Mouse (Mus musculus) testis, adult 2 months (tissue): ENCODE results near the gene Kctd21. TPM values are rescaled to one million over a fixed set of nuclear protein-coding genes. Genes with fewer than 3 reads are reported as not detected.

Source experiments
- H3K27ac ChIP-seq: fragments of 200-500 bp; 2 replicates; pipeline ENCODE4 v1.5.1; 2012; ENCODE audit warnings: low read depth, low read length; ENCODE audit not compliant: control insufficient read depth, insufficient read depth
- H3K27me3 ChIP-seq: fragments of 200-500 bp; 2 replicates; pipeline ENCODE4 v1.6.1; 2012; ENCODE audit warnings: mild to moderate bottlenecking, low read length, moderate library complexity; ENCODE audit not compliant: control insufficient read depth, insufficient read depth
- H3K36me3 ChIP-seq: fragments of 200-500 bp; 2 replicates; pipeline ENCODE4 v1.6.1; 2012; ENCODE audit warnings: mild to moderate bottlenecking, low read length; ENCODE audit not compliant: control insufficient read depth, insufficient read depth
- H3K4me1 ChIP-seq: fragments of 200-500 bp; 2 replicates; pipeline ENCODE4 v1.6.1; 2012; ENCODE audit warnings: low read length; ENCODE audit not compliant: control insufficient read depth, insufficient read depth
- H3K4me3 ChIP-seq: fragments of 200-500 bp; 2 replicates; pipeline ENCODE4 v1.5.1; 2012; ENCODE audit warnings: low read depth, mild to moderate bottlenecking, low read length, moderate library complexity, mixed read lengths; ENCODE audit not compliant: control insufficient read depth
- CTCF ChIP-seq: fragments of 200-500 bp; IDR thresholded peaks from 2 replicates; pipeline ENCODE4 v1.5.1; 2012; ENCODE audit warnings: low read depth, mild to moderate bottlenecking, inconsistent platforms, low read length, moderate library complexity; ENCODE audit not compliant: control insufficient read depth, insufficient read depth, insufficient replicate concordance
- POLR2A ChIP-seq: fragments of 200-500 bp; IDR thresholded peaks from 2 replicates; pipeline ENCODE4 v1.6.1; 2012; ENCODE audit warnings: low read depth, mild to moderate bottlenecking, inconsistent platforms, low read length, moderate library complexity; ENCODE audit not compliant: control insufficient read depth
- polyA plus RNA-seq: library from polyadenylated mRNA; depleted of rRNA; stranded (reverse); fragments of >200 nt; gene quantifications from 2 replicates; pipeline ENCODE4 v1.2.3, GENCODE M21; 2012

Gene Kctd21
- polyA plus RNA-seq, 1 experiment, result 1.2 TPM

GRCm38 (mm10) chr7:97349438-97349837, 17.3 kb downstream of the Kctd21 start:
- no peak overlapping the region for H3K27ac ChIP-seq
- H3K4me3 ChIP-seq, result no peak overlapping the region
- no peaks in the 10 kb centered on the region for H3K27me3 ChIP-seq
- H3K4me1 ChIP-seq, result peaks cover 4% of the 10 kb centered on the region
- no peak for TF ChIP-seq POLR2A
- no peak for TF ChIP-seq CTCF
- H3K36me3 ChIP-seq, result no peaks in the 10 kb centered on the region

DNA sequence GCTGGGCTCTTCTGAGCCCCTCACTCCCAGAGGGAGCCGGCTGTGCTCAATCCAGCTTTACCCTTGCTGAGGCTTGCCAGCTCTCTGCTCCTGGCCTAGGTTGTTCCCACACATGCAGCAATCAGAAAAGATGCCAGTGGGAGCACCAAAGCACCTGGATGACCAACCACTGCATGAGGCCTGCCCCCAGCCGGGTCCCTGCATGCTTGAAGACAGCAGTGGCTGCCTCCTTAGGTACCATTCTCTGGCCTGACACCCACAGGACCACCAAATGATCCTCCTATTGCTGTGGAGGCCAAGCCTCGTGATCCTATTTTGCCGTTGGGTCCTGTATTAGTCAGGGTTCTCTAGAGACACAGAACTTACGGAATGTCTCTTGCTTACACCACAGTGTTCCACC, 18.8 kb downstream of the Kctd21 start:
- no peak overlapping the region for H3K4me3 ChIP-seq
- H3K27ac ChIP-seq, result no peak overlapping the region
- TF ChIP-seq CTCF, result no peak
- TF ChIP-seq POLR2A, result no peak
- H3K36me3 ChIP-seq, result no peaks in the 10 kb centered on the region
- H3K27me3 ChIP-seq, result no peaks in the 10 kb centered on the region
- H3K4me1 ChIP-seq, result peaks cover 4% of the 10 kb centered on the region

GRCm38 (mm10) chr7:97351792-97352513, 19.8 kb downstream of the Kctd21 start:
- no peaks in the 10 kb centered on the region for H3K36me3 ChIP-seq
- H3K4me3 ChIP-seq, result no peak overlapping the region
- TF ChIP-seq POLR2A, result no peak
- no peak for TF ChIP-seq CTCF
- H3K27me3 ChIP-seq, result no peaks in the 10 kb centered on the region
- H3K4me1 ChIP-seq, result peaks cover 4% of the 10 kb centered on the region
- no peak overlapping the region for H3K27ac ChIP-seq

DNA sequence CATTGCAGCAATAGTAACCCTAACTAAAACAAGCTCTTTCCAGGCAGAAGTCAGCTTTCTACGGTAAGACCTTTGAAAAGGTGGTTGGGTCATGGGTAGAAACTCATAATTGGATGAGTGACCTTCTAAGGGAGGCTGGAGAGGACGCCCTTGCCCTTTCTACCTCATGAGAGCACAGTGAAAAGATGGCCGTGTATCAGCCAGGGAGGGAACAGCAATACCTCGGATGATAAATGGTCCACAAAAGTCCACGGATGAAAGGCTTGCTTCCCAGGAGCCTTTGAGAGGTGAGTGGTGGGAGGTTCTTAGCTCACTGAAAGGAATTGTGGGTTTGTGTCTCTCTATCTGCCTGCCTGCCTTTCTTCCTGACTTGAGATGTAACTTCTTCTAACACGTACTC, 21.2 kb downstream of the Kctd21 start:
- H3K36me3 ChIP-seq, result no peaks in the 10 kb centered on the region
- H3K27ac ChIP-seq, result no peak overlapping the region
- H3K27me3 ChIP-seq, result no peaks in the 10 kb centered on the region
- peaks cover 4% of the 10 kb centered on the region for H3K4me1 ChIP-seq
- TF ChIP-seq CTCF, result no peak
- no peak for TF ChIP-seq POLR2A
- no peak overlapping the region for H3K4me3 ChIP-seq

- no peaks in the 10 kb centered on the region for H3K36me3 ChIP-seq
- H3K27me3 ChIP-seq, result no peaks in the 10 kb centered on the region
- peaks cover 4% of the 10 kb centered on the region for H3K4me1 ChIP-seq
- peak overlapping the region; percentile 28; the same call in 1 of the 2 replicates for H3K27ac ChIP-seq
- TF ChIP-seq POLR2A, result no peak
- no peak for TF ChIP-seq CTCF
- no peak overlapping the region for H3K4me3 ChIP-seq
Measured at GRCm38 (mm10) chr7:97355068-97355841, 23.1 kb downstream of the Kctd21 start.

GRCm38 (mm10) chr7:97356253-97356652, 24.1 kb downstream of the Kctd21 start:
- Histone ChIP-seq H3K27me3 (no peaks in the 10 kb centered on the region), H3K27ac (peak overlapping the region; percentile 25; the same call in 1 of the 2 replicates), H3K36me3 (no peaks in the 10 kb centered on the region), H3K4me1 (no peaks in the 10 kb centered on the region; the same call in 1 of the 2 replicates), H3K4me3 (no peak overlapping the region)
- TF ChIP-seq CTCF, result no peak
- no peak for TF ChIP-seq POLR2A

DNA sequence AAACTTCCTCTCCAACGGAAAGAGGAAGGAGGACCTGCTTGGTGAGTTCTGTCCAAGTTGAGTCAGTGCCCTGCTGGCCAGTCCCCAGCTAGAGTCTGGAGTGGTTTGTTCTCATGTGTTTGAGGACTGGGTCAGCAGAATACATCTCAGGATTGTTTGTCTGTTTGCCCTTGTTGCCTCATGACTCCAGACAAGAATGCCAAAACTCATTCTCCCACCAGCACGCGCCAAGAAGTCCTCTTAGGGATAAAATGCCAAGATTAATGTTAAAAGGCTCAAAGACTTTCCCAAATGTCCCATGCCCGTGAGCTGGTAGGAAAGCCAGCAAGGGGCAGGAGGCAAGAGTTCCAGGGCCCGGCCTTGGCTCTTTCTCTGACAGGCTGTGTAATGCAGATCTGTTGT, 24.7 kb downstream of the Kctd21 start:
- H3K27me3 ChIP-seq, result no peaks in the 10 kb centered on the region
- peak overlapping the region; percentile 26 for H3K27ac ChIP-seq
- H3K4me1 ChIP-seq, result no peaks in the 10 kb centered on the region; the same call in 1 of the 2 replicates
- no peak overlapping the region for H3K4me3 ChIP-seq
- TF ChIP-seq CTCF, result no peak
- no peak for TF ChIP-seq POLR2A
- no peaks in the 10 kb centered on the region for H3K36me3 ChIP-seq
